Mouse (Mus musculus): ENCODE results near the gene F830045P16Rik. TPM values are rescaled to one million over a fixed set of nuclear protein-coding genes. Genes with fewer than 3 reads are reported as not detected.

F830045P16Rik gene
- polyA plus RNA-seq, 1 experiment from 2014 or later: not detected

DNA sequence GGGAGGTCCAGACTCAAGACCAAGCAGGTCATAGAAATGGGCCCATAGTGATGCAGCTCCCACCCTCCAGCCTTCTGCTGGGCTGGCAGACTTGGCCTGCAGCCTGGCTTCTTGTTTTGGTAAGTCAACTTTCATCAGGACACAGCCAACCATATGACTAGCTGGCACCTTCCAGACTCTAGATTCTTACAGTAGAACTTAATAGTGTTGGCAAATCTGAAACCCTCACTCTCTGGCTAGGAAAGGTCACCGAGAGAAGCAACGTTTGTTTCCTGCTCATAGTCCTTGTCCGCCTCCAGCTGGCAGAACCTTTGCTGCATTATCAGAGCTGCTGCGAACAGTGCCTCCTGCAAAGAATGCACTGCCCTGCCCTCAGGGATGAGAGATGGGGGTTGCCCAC lies 1.5 kb upstream of the F830045P16Rik start:
- DNase-seq (ENCODE audit: low spot score) (peak; percentile 32), ATAC-seq (replicated peaks; ENCODE audit: low FRiP score) (no peak)
- no peaks in the 10 kb centered on the region for H3K36me3 ChIP-seq (ENCODE audit: control insufficient read depth, insufficient read depth, low read length)
- 89% methylated on average over 4 of the region's 4 CpGs for WGBS
- no peaks in the 10 kb centered on the region for H3K27me3 ChIP-seq (ENCODE audit: control insufficient read depth, insufficient read depth, low read length)
- H3K27ac ChIP-seq (ENCODE audit: low read depth, low read length): no peak overlapping the region
- H3K9me3 ChIP-seq (ENCODE audit: control insufficient read depth, low read length): no peaks in the 10 kb centered on the region
- H3K4me3 ChIP-seq (ENCODE audit: low read depth, low read length): no peak overlapping the region
- no peak overlapping the region for H3K9ac ChIP-seq (ENCODE audit: low read length)
- no peak overlapping the region for H3K4me2 ChIP-seq (ENCODE audit: low read depth, low read length, severe bottlenecking)
- peaks cover 10% of the 10 kb centered on the region; the same call in 1 of the 2 replicates for H3K4me1 ChIP-seq (replicated peaks; ENCODE audit: control insufficient read depth, insufficient read depth, low read length)

DNA sequence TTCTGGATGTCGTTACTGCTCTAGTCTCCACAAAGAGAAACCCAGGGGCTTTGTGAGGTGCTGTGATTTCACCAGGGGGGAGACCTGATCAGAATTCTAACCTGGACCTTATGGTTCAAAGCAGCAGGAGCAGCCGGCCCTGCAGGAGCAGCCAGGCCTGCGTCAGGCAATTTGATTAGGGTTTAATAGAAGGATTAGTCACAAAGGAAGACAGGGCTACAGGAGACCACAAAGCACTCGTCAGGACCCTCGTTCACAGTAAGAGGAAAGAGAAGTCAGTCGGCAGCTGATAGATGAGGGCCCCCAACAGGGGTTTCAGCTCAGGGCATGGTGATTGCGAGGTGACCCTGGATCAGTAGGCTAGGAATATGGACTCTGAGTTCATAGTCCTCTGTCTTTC lies 958 bp upstream of the F830045P16Rik start:
- no peak overlapping the region for H3K4me3 ChIP-seq (ENCODE audit: low read depth, low read length)
- DNase-seq (ENCODE audit: low spot score) (peak; percentile 47), ATAC-seq (replicated peaks; ENCODE audit: low FRiP score) (no peak)
- H3K4me1 ChIP-seq (replicated peaks; ENCODE audit: control insufficient read depth, insufficient read depth, low read length): peaks cover 10% of the 10 kb centered on the region; the same call in 1 of the 2 replicates
- H3K27ac ChIP-seq (ENCODE audit: low read depth, low read length): no peak overlapping the region
- no peak overlapping the region for H3K4me2 ChIP-seq (ENCODE audit: low read depth, low read length, severe bottlenecking)
- no peaks in the 10 kb centered on the region for H3K9me3 ChIP-seq (ENCODE audit: control insufficient read depth, low read length)
- H3K9ac ChIP-seq (ENCODE audit: low read length): no peak overlapping the region
- no peaks in the 10 kb centered on the region for H3K27me3 ChIP-seq (ENCODE audit: control insufficient read depth, insufficient read depth, low read length)
- 8% methylated on average over 7 of the region's 7 CpGs for WGBS
- no peaks in the 10 kb centered on the region for H3K36me3 ChIP-seq (ENCODE audit: control insufficient read depth, insufficient read depth, low read length)

DNA sequence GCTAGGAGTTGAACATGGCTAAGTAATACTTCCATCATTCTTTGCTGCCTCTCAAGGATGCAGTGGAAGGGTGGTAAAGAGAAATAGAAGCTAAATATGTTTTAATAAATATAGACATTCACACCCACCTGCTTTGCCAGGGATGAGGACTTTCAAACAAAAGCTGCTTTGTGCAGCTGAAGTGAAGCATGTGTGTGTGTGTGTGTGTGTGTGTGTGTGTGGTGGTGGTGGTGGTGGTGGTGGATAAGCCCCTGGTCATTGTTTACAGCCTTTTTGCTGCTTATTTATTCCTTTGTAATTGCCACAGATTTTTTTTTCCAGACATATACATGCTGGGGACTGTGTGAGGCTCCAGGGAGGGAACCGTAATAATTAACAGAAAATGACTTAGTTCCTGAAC lies 524 bp upstream of the F830045P16Rik start:
- Histone ChIP-seq H3K4me3 (ENCODE audit: low read depth, low read length) (no peak overlapping the region), H3K4me2 (ENCODE audit: low read depth, low read length, severe bottlenecking) (no peak overlapping the region), H3K9me3 (ENCODE audit: control insufficient read depth, low read length) (no peaks in the 10 kb centered on the region), H3K4me1 (replicated peaks; ENCODE audit: control insufficient read depth, insufficient read depth, low read length) (peaks cover 10% of the 10 kb centered on the region; the same call in 1 of the 2 replicates), H3K27me3 (ENCODE audit: control insufficient read depth, insufficient read depth, low read length) (no peaks in the 10 kb centered on the region), H3K36me3 (ENCODE audit: control insufficient read depth, insufficient read depth, low read length) (no peaks in the 10 kb centered on the region), H3K9ac (ENCODE audit: low read length) (no peak overlapping the region), H3K27ac (ENCODE audit: low read depth, low read length) (no peak overlapping the region)
- DNase-seq (ENCODE audit: low spot score): peak; percentile 55
- WGBS: 24% methylated on average over 1 of the region's 1 CpGs
- no peak for ATAC-seq (replicated peaks; ENCODE audit: low FRiP score)

DNA sequence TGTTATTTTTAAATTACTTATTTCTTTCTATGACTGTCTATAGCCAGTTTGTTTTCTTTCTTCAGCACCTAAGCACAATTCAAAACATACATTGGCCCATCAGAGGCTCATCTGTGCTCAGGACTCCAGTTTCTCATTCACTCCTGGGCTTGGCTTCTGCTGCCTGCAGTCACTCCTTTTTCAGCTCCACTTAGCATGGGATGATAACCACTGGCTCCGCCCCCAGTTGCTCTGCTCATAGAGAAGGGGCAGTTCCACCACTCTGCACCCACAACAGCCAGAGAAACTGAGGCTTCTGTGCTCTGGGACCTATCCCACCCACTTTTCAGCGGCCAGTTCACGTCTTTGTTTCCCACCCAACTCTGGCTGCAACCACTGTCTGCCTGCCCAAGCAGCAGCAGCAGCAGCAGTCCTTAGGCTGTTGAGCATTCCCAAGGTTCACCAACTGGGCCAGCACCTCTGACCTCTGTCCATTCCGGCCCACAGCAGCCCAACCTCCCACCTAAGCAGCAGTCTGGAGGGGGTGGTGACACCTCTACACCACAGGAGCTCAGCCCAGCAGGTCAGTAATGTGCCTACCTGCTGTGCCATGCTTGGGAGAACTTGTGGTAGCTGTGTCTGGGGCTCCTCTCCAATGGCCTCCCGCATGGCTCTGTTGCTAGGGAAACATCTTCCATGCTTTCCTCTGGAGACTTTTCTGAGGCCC lies 1.4 kb downstream of the F830045P16Rik start:
- ATAC-seq (replicated peaks; ENCODE audit: low FRiP score): no peak
- 44% methylated on average over 5 of the region's 5 CpGs for WGBS

DNA sequence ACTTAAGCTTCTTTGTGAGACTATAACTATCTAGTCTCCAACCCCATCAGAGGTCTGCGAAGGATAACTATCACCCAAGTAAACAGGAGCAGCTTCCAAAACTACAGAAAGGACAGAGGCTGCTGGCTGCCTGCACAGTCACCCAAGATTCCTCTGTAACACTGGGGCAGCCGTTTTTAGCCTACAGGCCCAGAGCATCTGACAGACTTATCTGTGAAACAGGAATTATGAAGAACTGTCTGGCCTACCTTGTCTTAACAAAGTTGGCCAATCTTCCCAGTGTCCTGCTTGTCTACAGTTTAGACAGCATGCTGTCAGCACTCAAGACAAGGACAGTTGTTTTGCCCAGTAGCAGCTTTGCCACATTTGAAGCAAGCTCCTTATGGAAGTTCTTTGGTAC lies 4.5 kb downstream of the F830045P16Rik start:
- no peaks in the 10 kb centered on the region for H3K27me3 ChIP-seq (ENCODE audit: control insufficient read depth, insufficient read depth, low read length)
- H3K27ac ChIP-seq (ENCODE audit: low read depth, low read length): no peak overlapping the region
- H3K36me3 ChIP-seq (ENCODE audit: control insufficient read depth, insufficient read depth, low read length): no peaks in the 10 kb centered on the region
- H3K9me3 ChIP-seq (ENCODE audit: control insufficient read depth, low read length): no peaks in the 10 kb centered on the region
- H3K9ac ChIP-seq (ENCODE audit: low read length): no peak overlapping the region
- H3K4me1 ChIP-seq (replicated peaks; ENCODE audit: control insufficient read depth, insufficient read depth, low read length): peaks cover 12% of the 10 kb centered on the region; the same call in 1 of the 2 replicates
- DNase-seq (ENCODE audit: low spot score) (no peak), ATAC-seq (replicated peaks; ENCODE audit: low FRiP score) (no peak)
- H3K4me3 ChIP-seq (ENCODE audit: low read depth, low read length): no peak overlapping the region
- no peak overlapping the region for H3K4me2 ChIP-seq (ENCODE audit: low read depth, low read length, severe bottlenecking)
- 79% methylated on average over 2 of the region's 2 CpGs for WGBS

More for the DNA sequence above, 1.4 kb downstream of the F830045P16Rik start:
- Histone ChIP-seq H3K27me3 (ENCODE audit: control insufficient read depth, insufficient read depth, low read length) (no peaks in the 10 kb centered on the region), H3K27ac (ENCODE audit: low read depth, low read length) (no peak overlapping the region), H3K9me3 (ENCODE audit: control insufficient read depth, low read length) (no peaks in the 10 kb centered on the region), H3K36me3 (ENCODE audit: control insufficient read depth, insufficient read depth, low read length) (no peaks in the 10 kb centered on the region), H3K4me1 (replicated peaks; ENCODE audit: control insufficient read depth, insufficient read depth, low read length) (peaks cover 10% of the 10 kb centered on the region; the same call in 1 of the 2 replicates), H3K4me3 (ENCODE audit: low read depth, low read length) (no peak overlapping the region), H3K4me2 (ENCODE audit: low read depth, low read length, severe bottlenecking) (no peak overlapping the region), H3K9ac (ENCODE audit: low read length) (no peak overlapping the region)
- peak; percentile 41 for DNase-seq (ENCODE audit: low spot score)

DNA sequence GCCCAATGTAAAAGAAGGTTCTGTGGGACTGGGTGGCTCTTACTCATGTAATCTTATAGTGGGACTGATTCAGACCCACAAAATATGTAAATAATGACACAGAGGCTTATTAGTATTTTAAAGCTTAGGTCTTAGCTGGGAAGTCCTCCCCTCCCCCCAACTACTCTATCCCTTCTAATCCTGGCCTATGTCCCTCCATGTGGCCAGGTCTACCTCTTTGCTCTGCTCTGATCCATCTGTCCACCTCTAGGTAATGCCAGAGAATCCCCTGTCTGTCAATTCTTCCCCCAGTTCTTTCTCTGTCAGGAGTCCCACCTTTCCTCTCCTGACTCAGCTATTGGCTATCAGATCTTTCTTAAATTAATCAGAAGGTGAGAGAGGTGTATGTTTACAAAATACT lies 5.3 kb downstream of the F830045P16Rik start:
- peaks cover 7% of the 10 kb centered on the region; the same call in 1 of the 2 replicates for H3K4me1 ChIP-seq (replicated peaks; ENCODE audit: control insufficient read depth, insufficient read depth, low read length)
- H3K9me3 ChIP-seq (ENCODE audit: control insufficient read depth, low read length): no peaks in the 10 kb centered on the region
- H3K4me3 ChIP-seq (ENCODE audit: low read depth, low read length): no peak overlapping the region
- DNase-seq (ENCODE audit: low spot score) (no peak), ATAC-seq (replicated peaks; ENCODE audit: low FRiP score) (no peak)
- no peaks in the 10 kb centered on the region for H3K36me3 ChIP-seq (ENCODE audit: control insufficient read depth, insufficient read depth, low read length)
- no peak overlapping the region for H3K9ac ChIP-seq (ENCODE audit: low read length)
- H3K4me2 ChIP-seq (ENCODE audit: low read depth, low read length, severe bottlenecking): no peak overlapping the region
- no peaks in the 10 kb centered on the region for H3K27me3 ChIP-seq (ENCODE audit: control insufficient read depth, insufficient read depth, low read length)
- H3K27ac ChIP-seq (ENCODE audit: low read depth, low read length): no peak overlapping the region

DNA sequence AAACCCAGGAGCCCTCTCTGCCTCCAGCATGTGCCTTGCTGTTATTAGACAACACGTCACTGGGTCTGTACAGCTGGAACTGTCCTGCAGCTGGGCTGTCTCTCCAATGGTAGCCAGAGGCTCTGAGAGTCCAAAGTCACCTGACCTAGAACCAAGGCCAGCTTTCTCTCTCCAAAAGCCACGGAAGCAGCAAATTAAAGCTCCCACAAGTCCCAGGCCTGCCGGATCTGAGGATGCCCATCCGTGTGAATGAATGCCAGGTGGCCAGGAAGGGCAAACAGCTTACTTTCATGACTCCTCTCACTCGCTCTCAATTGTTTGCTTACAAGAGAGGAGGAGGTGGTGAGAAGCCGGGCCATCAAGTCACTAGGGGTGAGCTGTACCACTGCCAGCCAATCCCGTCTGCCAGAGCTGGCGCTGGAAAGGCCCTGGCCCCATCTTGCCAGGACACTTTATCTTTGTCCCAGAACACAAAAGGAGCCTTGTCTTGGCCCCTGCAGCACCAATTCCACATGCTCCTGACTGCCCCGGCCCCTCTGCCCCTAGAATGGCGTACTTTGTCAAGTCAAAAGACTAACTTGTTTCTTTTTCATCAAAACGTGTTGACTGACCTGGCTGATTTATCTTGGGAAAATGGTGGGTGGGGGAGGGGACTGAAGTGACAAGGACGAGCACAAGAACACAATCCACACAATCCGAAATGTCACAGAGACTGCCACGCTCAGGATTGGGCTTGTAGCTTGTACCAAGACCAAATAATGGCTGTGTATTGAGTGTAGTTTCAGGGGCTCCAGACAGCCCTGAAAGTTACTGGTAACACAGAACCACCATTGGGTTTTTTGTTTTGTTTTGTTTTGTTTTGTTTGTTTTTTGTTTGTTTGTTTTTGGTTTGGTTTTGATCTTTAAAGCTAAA lies 6.8 kb downstream of the F830045P16Rik start:
- Histone ChIP-seq H3K36me3 (ENCODE audit: control insufficient read depth, insufficient read depth, low read length) (no peaks in the 10 kb centered on the region), H3K27me3 (ENCODE audit: control insufficient read depth, insufficient read depth, low read length) (no peaks in the 10 kb centered on the region), H3K27ac (ENCODE audit: low read depth, low read length) (no peak overlapping the region), H3K4me1 (replicated peaks; ENCODE audit: control insufficient read depth, insufficient read depth, low read length) (peaks cover 7% of the 10 kb centered on the region; the same call in 1 of the 2 replicates), H3K4me3 (ENCODE audit: low read depth, low read length) (no peak overlapping the region), H3K9ac (ENCODE audit: low read length) (no peak overlapping the region; the same call in 1 of the 2 replicates), H3K4me2 (ENCODE audit: low read depth, low read length, severe bottlenecking) (no peak overlapping the region), H3K9me3 (ENCODE audit: control insufficient read depth, low read length) (no peaks in the 10 kb centered on the region)
- ATAC-seq (replicated peaks; ENCODE audit: low FRiP score): no peak
- no peak for DNase-seq (ENCODE audit: low spot score)
- 42% methylated on average over 14 of the region's 14 CpGs for WGBS

DNA sequence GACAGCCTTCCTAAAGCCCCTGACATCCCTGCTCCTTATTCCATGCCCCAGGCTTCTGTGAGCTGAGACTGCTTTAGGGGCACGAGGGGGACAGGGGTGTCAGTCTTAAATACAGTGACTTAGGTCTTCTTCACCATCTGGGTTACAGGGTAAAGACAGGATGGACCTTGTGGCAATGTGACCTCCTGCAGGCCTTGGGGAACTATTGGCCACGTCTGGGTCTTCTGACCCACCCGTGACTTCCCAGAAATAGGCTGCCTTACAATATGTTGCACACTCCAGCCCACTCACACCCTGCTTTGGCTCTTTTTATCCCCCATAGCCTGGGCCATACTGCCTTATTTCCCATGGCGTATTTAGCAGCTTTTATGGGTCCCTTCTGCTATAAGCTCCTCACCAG lies 8.5 kb downstream of the F830045P16Rik start:
- no peak for ATAC-seq (replicated peaks; ENCODE audit: low FRiP score)
- H3K9ac ChIP-seq (ENCODE audit: low read length): no peak overlapping the region
- no peak for DNase-seq (ENCODE audit: low spot score)
- H3K36me3 ChIP-seq (ENCODE audit: control insufficient read depth, insufficient read depth, low read length): no peaks in the 10 kb centered on the region
- 89% methylated on average over 4 of the region's 4 CpGs for WGBS
- H3K9me3 ChIP-seq (ENCODE audit: control insufficient read depth, low read length): no peaks in the 10 kb centered on the region
- peaks cover 7% of the 10 kb centered on the region; the same call in 1 of the 2 replicates for H3K4me1 ChIP-seq (replicated peaks; ENCODE audit: control insufficient read depth, insufficient read depth, low read length)
- H3K4me3 ChIP-seq (ENCODE audit: low read depth, low read length): no peak overlapping the region
- no peaks in the 10 kb centered on the region for H3K27me3 ChIP-seq (ENCODE audit: control insufficient read depth, insufficient read depth, low read length)
- no peak overlapping the region for H3K27ac ChIP-seq (ENCODE audit: low read depth, low read length)
- no peak overlapping the region for H3K4me2 ChIP-seq (ENCODE audit: low read depth, low read length, severe bottlenecking)

Data from forebrain, embryonic 11.5 days (tissue).